8 mouse cellular contexts compared by ENCODE assay signal in genomic region chr8:85431281-85432167, GRCm38 (mm10). TPM values are rescaled to one million over a fixed set of nuclear protein-coding genes. Genes with fewer than 3 reads are reported as not detected.
A peak's percentile ranks its signal among the peaks of the same experiment; 100 is the strongest.
DNase-seq lines count a peak whose midpoint lies in the region; ATAC-seq and TF ChIP-seq lines count a peak whose summit lies in the region.

No protein-coding gene starts in this region.

- H3K9me3 ChIP-seq in G1E (replicated peaks), result peaks cover 8% of the 10 kb centered on the region; the same call in 1 of the 2 replicates
- no peaks in the 10 kb centered on the region for H3K9me3 ChIP-seq in forebrain, embryonic 13.5 days (replicated peaks)
- H3K9me3 ChIP-seq in liver, embryonic 11.5 days (ENCODE audit: control insufficient read depth, low read length), result no peaks in the 10 kb centered on the region
- no peaks in the 10 kb centered on the region for H3K9me3 ChIP-seq in stomach, embryonic 15.5 days

- 3% methylated on average over 10 of the region's 10 CpGs for WGBS in heart, adult 2 months
- WGBS in forebrain, embryonic 13.5 days, result 20% methylated on average over 10 of the region's 10 CpGs
- WGBS in liver, embryonic 11.5 days, result 13% methylated on average over 10 of the region's 10 CpGs
- 8% methylated on average over 10 of the region's 10 CpGs for WGBS in stomach, embryonic 15.5 days

- ATAC-seq in G1E (ENCODE audit: extremely low read depth, insufficient number of reproducible peaks, low FRiP score, poor library complexity, severe bottlenecking), result no peak
- ATAC-seq in forebrain, embryonic 13.5 days, result no peak
- ATAC-seq in liver, embryonic 11.5 days (replicated peaks; ENCODE audit: low FRiP score), result no peak
- no peak for ATAC-seq in stomach, embryonic 15.5 days (ENCODE audit: insufficient read depth, low FRiP score, low read depth)

- H3K4me2 ChIP-seq in forebrain, embryonic 13.5 days, result peak overlapping the region; percentile 65
- peak overlapping the region; percentile 75 for H3K4me2 ChIP-seq in liver, embryonic 11.5 days
- peak overlapping the region; percentile 59 for H3K4me2 ChIP-seq in stomach, embryonic 15.5 days

- no peak overlapping the region for H3K9ac ChIP-seq in heart, adult 2 months (ENCODE audit: low read depth, low read length)
- peak overlapping the region; percentile 88 for H3K9ac ChIP-seq in forebrain, embryonic 13.5 days
- H3K9ac ChIP-seq in liver, embryonic 11.5 days (ENCODE audit: low read depth, low read length), result peak overlapping the region; percentile 96
- no peak overlapping the region for H3K9ac ChIP-seq in stomach, embryonic 15.5 days

- peak overlapping the region; percentile 87 for H3K27ac ChIP-seq in heart, adult 2 months
- H3K27ac ChIP-seq in forebrain, embryonic 13.5 days, result peak overlapping the region; percentile 93; the same call in 1 of the 2 replicates
- H3K27ac ChIP-seq in liver, embryonic 11.5 days (ENCODE audit: low read depth, low read length), result peak overlapping the region; percentile 99; the same call in 1 of the 2 replicates
- no peak overlapping the region; the same call in 1 of the 2 replicates for H3K27ac ChIP-seq in stomach, embryonic 15.5 days

- no peak for DNase-seq in heart, adult 2 months
- no peak for DNase-seq in heart, adult 18-20 months
- no peak for DNase-seq in G1E (ENCODE audit: low spot score)
- DNase-seq in liver, embryonic 11.5 days (ENCODE audit: low spot score), result no peak
- DNase-seq in testis, postnatal 14 days (ENCODE audit: low spot score), result no peak
- no peak for DNase-seq in spleen, postnatal 36 days (ENCODE audit: low spot score in 2 of 2)

- TF ChIP-seq CTCF in heart, adult 2 months (IDR thresholded peaks at IDR 0.05), result no peak
- no peak for TF ChIP-seq CTCF in G1E (IDR thresholded peaks at IDR 0.05; ENCODE audit: low read depth, low read length)

- H3K27me3 ChIP-seq in heart, adult 2 months (ENCODE audit: control insufficient read depth, insufficient read depth, low read length), result no peaks in the 10 kb centered on the region
- H3K27me3 ChIP-seq in G1E (ENCODE audit: insufficient read depth, low read length), result no peaks in the 10 kb centered on the region
- no peaks in the 10 kb centered on the region for H3K27me3 ChIP-seq in forebrain, embryonic 13.5 days
- no peaks in the 10 kb centered on the region for H3K27me3 ChIP-seq in liver, embryonic 11.5 days (replicated peaks; ENCODE audit: control insufficient read depth, insufficient read depth, low read length)
- H3K27me3 ChIP-seq in stomach, embryonic 15.5 days (replicated peaks), result no peaks in the 10 kb centered on the region

- no peak for TF ChIP-seq POLR2A in heart, adult 2 months (IDR thresholded peaks at IDR 0.05; ENCODE audit: insufficient read depth, low read depth, low read length)

- H3K4me1 ChIP-seq in heart, adult 2 months (ENCODE audit: control insufficient read depth, insufficient read depth, low read length), result peaks cover 7% of the 10 kb centered on the region
- H3K4me1 ChIP-seq in G1E (ENCODE audit: insufficient read depth, low read depth, low read length), result peaks cover 44% of the 10 kb centered on the region
- H3K4me1 ChIP-seq in forebrain, embryonic 13.5 days, result peaks cover 40% of the 10 kb centered on the region
- peaks cover 38% of the 10 kb centered on the region for H3K4me1 ChIP-seq in liver, embryonic 11.5 days (replicated peaks; ENCODE audit: control insufficient read depth, insufficient read depth, low read length)
- peaks cover 9% of the 10 kb centered on the region; the same call in 1 of the 2 replicates for H3K4me1 ChIP-seq in stomach, embryonic 15.5 days

- intact Hi-C loops in heart, adult 2 months (cut with DNase I), result loop anchor here (5.0 to 10.0 kb wide), 2 partner anchors 61 to 357 kb away; partner anchors contain the start of genes Dhps and Gpt2

- H3K36me3 ChIP-seq in heart, adult 2 months (ENCODE audit: control insufficient read depth, insufficient read depth, low read length), result peaks cover 26% of the 10 kb centered on the region
- H3K36me3 ChIP-seq in G1E (replicated peaks), result peaks cover 4% of the 10 kb centered on the region
- H3K36me3 ChIP-seq in forebrain, embryonic 13.5 days (ENCODE audit: poor library complexity, severe bottlenecking), result no peaks in the 10 kb centered on the region
- no peaks in the 10 kb centered on the region for H3K36me3 ChIP-seq in liver, embryonic 11.5 days (ENCODE audit: control insufficient read depth, insufficient read depth, low read length)
- H3K36me3 ChIP-seq in stomach, embryonic 15.5 days, result no peaks in the 10 kb centered on the region

- no peak for TF ChIP-seq EP300 in heart, adult 2 months (IDR thresholded peaks at IDR 0.05; ENCODE audit: insufficient read depth, low read depth, low read length)

- peaks cover 1% of the 10 kb centered on the region for H3K79me2 ChIP-seq in heart, adult 2 months (replicated peaks; ENCODE audit: control insufficient read depth, insufficient read depth, low read length)

- H3K4me3 ChIP-seq in heart, adult 2 months, result peak overlapping the region; percentile 91
- peak overlapping the region; percentile 91 for H3K4me3 ChIP-seq in G1E (ENCODE audit: low read depth, low read length)
- peak overlapping the region; percentile 80 for H3K4me3 ChIP-seq in forebrain, embryonic 13.5 days
- H3K4me3 ChIP-seq in liver, embryonic 11.5 days (ENCODE audit: low read depth, low read length), result peak overlapping the region; percentile 94
- H3K4me3 ChIP-seq in stomach, embryonic 15.5 days (replicated peaks), result peak overlapping the region; percentile 78

RNA-seq across cellular contexts. Expression of gene 4921524J17Rik, which starts 1.1 kb away (rescaled TPM):
- 10 to 100 TPM; 18.3 to 22.5 TPM for total RNA-seq in heart, adult 2 months (2021)
- 8.1 and 11.4 TPM in 2 replicates for polyA plus RNA-seq in heart, adult 2 months (2012; rRNA removed)
- 10 to 100 TPM; 18.1 to 19.4 TPM for total RNA-seq in heart, adult 18-20 months (2021)
- total RNA-seq in G1E (2014; fragmentation: Nextera tagmentation) (31.5 and 35.1 TPM in 2 replicates), G1E (2017) (24.8 and 40.8 TPM in 2 replicates)
- 27.1 and 28.5 TPM in 2 replicates for polyA plus RNA-seq in G1E (2012)
- polyA plus RNA-seq in forebrain, embryonic 13.5 days (2015; fragmentation: Nextera tagmentation; extraction: Ambion mirVana), result 53.4 and 60.3 TPM in 2 replicates
- 38.3 TPM in 2 replicates for polyA plus RNA-seq in liver, embryonic 11.5 days (2014; fragmentation: Nextera tagmentation; extraction: Ambion mirVana)
- polyA plus RNA-seq in stomach, embryonic 15.5 days (2015; fragmentation: Nextera tagmentation; extraction: Ambion mirVana), result 37.7 and 38.3 TPM in 2 replicates

RNA-seq across cellular contexts. Expression of gene Mylk3, which starts 45.4 kb away (rescaled TPM):
- 100 to 1,000 TPM; 422 to 470 TPM for total RNA-seq in heart, adult 2 months (2021)
- polyA plus RNA-seq in heart, adult 2 months (2012; rRNA removed), result 180 and 297 TPM in 2 replicates
- 100 to 1,000 TPM; 473 to 486 TPM for total RNA-seq in heart, adult 18-20 months (2021)
- total RNA-seq in G1E (2014; fragmentation: Nextera tagmentation), result 65.7 and 83.5 TPM in 2 replicates
- total RNA-seq in G1E (2017), result 148 and 163 TPM in 2 replicates
- 78.4 and 96.6 TPM in 2 replicates for polyA plus RNA-seq in G1E (2012)
- polyA plus RNA-seq in forebrain, embryonic 13.5 days (2015; fragmentation: Nextera tagmentation; extraction: Ambion mirVana), result 0.45 and 0.60 TPM in 2 replicates
- polyA plus RNA-seq in liver, embryonic 11.5 days (2014; fragmentation: Nextera tagmentation; extraction: Ambion mirVana), result 26.6 and 31.3 TPM in 2 replicates
- 5.6 and 7.2 TPM in 2 replicates for polyA plus RNA-seq in stomach, embryonic 15.5 days (2015; fragmentation: Nextera tagmentation; extraction: Ambion mirVana)

Comparison
In these comparisons a context has a peak if more than half of its experiments do, and no peak if none do; other contexts are left out.
1. H3K9ac ChIP-seq: peak in forebrain, embryonic 13.5 days (single experiment) and liver, embryonic 11.5 days (single experiment); none in heart, adult 2 months (single experiment) and stomach, embryonic 15.5 days (single experiment).
2. Peak in every context shown above with its lines, with median percentiles within 50 percentile points of each other: H3K4me3 ChIP-seq and H3K4me2 ChIP-seq.